Mouse (Mus musculus) retina, postnatal 7 days (tissue): ENCODE measurements around the gene Exoc6b.

Source experiments
- DNase-seq: peaks from one replicate; pipeline ENCODE4 v3.0.0-alpha.2; 2012; ENCODE audit warnings: low read depth, low spot score

Exoc6b gene

DNA sequence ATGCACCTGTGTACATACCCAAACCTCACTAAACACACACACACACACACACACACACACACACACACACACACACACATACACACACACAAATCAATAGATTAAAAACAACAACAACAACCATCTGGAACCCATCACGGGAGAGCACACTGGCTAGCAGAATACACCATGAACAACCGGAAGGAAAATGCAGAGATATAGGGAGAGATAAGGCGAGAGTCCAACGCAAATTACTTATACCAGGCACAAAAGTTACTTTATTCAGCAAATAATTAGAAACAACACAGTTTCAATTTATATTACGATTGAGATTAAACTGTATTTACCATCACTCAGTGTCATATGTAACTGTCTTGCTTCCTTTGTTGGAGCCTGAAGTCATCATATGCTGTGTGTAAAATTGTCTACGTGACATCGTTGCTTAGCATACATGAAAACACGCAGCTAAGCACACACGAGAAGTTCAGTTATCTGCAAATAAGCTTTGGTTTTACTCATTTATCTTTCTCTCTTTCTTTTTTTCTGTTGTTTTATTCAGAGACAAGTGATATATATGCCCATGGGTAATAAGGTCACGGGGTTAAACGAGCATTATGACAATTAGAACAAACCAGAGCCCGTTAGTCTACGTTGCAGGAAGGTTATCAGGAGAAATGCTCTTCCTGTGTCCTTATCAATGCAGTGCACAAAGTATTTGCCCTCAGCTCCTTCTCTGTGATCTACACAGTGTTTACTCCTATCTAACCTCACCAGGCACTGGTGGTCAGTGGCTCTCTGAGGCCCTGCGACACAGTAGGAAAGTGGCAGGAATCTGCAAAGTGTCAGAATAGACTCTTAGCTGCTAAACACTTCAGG, 186.4 kb downstream of the Exoc6b start:
- no peak for DNase-seq

DNA sequence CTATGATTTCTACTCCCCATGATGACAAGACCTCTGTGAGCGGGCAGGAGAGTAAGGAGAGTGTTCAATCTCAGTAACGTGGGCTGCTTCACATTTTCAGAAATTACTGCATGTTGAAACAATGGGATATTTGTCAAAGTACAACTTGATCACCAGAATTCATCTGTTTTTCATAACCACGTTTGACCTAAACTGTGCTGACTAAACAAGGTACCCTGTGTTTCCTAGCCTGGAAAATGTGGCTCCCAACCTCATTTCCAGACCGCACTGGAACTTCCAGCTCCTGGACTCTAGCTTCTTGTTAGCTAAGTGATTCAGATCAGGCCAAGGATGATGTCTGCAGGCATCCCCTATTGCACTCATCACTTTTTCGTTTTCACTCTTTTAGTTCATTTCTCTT, 193.4 kb downstream of the Exoc6b start:
- no peak for DNase-seq

GRCm38 (mm10) chr6:84867114-84867513, 202.2 kb downstream of the Exoc6b start:
- no peak for DNase-seq

DNA sequence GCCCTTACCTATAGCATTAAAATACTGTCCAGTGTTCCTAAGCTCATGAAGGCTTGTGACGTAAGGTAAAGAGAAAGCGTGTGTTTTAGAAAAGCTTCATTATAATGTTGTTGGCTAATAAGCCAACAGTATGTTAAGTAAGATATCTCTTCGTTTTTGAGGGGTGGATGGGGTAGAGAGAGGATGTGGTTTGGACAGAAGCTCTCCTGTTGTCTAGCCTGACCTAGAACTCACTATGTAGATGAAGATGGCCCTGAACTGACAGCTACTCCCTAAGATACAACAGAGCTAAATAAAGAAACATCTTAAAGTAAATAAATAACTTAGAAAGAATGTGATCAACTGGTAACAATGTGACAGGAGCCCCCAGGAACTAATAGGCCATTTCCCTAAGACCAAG, 204.7 kb downstream of the Exoc6b start:
- no peak for DNase-seq

DNA sequence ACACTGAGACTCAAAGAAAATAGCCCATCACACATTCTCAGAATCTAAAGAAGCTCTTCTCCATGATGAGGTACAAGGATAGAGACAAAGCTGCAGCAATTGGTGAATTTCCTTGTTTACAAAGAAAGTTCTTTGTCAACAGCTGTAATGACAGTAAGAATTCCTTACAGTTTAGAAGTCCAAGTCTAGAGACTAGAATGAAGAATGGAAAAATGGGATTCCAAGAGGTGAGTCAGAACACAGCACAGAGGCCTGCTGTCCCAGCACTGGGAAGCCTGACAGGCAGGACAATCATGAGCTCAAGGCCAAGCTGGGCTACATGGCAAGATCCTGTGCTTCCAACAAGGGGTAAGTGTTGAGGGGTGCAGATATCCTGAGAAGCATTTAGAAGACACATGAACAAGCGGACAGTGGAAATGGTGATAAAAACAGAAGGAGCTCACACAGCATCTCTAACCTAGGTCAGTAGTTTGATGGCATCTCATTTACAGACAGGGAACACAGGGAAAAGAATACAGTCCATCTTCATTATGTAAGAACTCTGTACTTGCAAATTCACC, 205.4 kb downstream of the Exoc6b start:
- no peak for DNase-seq

DNA sequence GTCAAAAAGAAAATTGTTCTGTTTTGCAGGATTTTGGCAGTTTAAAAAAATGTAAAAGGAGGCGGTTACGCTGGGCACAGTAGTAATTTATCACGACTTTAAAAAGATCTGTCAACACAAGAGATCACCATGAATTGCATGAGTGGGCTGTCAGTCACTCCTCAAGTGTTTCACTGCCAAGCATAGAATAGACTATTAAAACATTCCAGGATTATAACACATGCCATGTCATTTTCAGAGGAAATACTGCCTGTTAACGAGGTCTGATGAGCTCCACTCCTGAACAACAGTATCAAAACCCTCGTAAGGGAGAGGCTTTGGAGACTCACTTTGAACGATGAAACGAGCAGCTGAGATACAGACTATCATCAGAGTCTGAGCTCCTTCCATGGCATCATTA, 223.6 kb downstream of the Exoc6b start:
- no peak for DNase-seq

- no peak for DNase-seq
Measured at GRCm38 (mm10) chr6:84841138-84841537, 228.2 kb downstream of the Exoc6b start.

DNA sequence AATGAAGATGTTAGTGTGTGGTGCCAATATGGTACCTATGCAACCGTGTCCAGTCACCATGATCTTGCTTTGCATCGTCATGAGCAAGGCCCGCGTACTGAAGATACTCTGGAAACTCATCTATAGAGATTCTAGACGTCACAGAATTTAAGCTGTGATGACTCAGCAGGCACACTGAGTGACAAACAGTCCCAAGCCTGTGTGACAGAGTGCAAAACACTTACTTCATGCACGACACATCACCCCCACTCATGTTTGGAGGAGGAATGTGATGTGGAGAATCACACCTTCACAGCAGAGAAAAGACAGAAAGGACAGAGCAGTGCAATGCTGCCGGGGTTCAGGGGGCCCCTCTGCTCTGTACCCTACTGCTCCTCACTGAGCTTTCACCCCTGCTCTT, 261.8 kb downstream of the Exoc6b start:
- DNase-seq = no peak

GRCm38 (mm10) chr6:84806132-84806730, 263.1 kb downstream of the Exoc6b start:
- DNase-seq = no peak

DNA sequence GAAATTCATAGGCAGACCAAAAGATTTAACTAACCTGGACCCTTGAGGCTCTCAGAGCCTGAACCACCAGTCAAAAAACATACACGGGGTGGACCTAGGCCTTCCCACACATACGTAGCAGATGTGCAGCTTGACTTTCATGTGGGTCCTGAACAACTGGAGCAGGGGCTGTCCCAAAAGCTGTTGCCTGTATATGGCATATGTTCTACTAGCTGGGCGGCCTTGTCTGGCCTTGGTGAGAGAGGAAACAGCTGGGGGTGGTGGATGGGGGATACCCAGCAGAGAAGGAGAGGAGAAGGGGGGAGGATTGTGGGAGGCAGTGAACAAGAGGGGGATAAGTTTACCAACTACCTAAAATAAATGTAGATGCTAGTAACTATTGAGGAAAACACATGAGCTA, 270.6 kb downstream of the Exoc6b start:
- no peak for DNase-seq

- no peak for DNase-seq
Measured at GRCm38 (mm10) chr6:84783994-84784393, 285.3 kb downstream of the Exoc6b start.

DNA sequence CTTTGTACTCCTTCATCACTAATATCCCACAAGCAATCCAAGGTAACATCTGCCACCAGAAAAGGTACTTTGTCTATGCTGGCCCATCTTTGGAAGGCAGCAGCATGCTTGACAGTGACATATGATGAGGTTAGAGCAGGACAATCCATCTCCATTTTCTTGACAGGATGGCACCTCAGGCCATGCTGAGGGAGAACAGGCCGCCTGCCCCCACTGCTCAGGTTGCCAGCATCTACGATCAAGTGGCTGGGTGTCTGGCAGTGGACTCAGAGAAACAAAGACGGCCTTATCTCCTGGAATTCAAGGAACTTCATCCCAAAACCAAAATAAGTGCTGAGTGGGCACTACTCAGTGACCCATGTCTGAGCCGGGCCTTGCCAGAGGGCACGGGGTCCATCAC, 289.3 kb downstream of the Exoc6b start:
- no peak for DNase-seq

DNA sequence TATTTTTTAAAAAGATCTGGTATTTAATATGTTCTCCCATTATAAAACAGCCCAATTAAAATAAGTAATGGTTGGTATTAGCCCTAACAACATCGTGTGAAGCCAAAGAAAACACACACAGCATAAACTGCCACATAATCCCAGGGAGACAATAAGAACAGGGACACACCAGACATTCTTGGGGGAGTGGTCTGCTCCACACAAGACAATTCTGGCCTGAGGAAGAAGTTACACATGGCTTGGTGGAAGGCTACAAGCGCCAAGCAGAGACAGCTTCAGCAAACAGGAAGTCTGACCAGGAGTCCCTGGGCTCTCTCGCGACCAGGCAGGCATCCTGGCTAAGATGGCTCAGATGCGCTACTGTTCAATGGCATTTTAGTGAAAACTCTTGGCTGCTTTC, 290.3 kb downstream of the Exoc6b start:
- DNase-seq = no peak

DNA sequence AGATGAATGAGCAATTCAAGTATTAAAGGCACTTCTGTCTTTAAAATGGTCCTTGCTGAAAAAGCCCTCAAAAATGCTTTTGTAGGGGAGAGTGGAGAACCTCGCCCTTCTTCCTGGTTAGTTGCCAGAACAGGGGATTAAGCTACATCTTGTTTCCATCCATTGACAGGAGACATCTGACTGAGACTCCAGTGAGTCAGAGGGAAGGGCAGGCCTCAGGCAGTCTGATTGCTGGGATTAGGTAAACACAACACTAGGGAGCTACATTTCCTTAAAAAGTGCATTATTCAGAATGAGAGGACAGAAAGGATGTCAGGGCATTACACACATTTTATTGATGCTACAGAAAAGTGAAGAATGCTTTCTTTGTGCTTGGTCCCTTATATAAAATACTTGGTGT, 293.4 kb downstream of the Exoc6b start:
- no peak for DNase-seq

- no peak for DNase-seq
Measured at GRCm38 (mm10) chr6:84755266-84755665, 314.0 kb downstream of the Exoc6b start.

- no peak for DNase-seq
Measured at GRCm38 (mm10) chr6:84752806-84753420, 316.4 kb downstream of the Exoc6b start.

DNA sequence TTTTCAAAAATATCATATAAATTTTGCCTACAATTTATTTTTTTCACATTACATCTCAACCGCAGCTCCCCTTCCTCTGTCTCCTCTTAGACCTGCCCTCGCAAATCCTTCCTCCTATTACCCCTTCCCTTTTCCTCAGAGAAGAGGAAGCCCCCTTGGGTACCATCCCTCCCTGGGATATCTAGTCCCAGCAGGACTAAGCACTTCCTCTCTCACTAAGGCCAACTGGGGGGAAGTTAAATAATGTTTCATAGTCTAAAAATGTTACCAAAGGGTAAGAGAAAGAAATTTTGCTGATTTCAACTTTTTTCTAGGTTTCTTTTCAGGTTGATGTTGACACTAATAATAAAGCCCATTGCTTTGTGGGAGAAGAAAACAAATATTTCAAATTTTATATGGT, 317.9 kb downstream of the Exoc6b start:
- DNase-seq = no peak

GRCm38 (mm10) chr6:84746847-84747395, 322.4 kb downstream of the Exoc6b start:
- DNase-seq = no peak

- DNase-seq = no peak
Measured at GRCm38 (mm10) chr6:84746193-84746846, 323.0 kb downstream of the Exoc6b start.

- DNase-seq = no peak
Measured at GRCm38 (mm10) chr6:84745570-84745969, 323.7 kb downstream of the Exoc6b start.

DNA sequence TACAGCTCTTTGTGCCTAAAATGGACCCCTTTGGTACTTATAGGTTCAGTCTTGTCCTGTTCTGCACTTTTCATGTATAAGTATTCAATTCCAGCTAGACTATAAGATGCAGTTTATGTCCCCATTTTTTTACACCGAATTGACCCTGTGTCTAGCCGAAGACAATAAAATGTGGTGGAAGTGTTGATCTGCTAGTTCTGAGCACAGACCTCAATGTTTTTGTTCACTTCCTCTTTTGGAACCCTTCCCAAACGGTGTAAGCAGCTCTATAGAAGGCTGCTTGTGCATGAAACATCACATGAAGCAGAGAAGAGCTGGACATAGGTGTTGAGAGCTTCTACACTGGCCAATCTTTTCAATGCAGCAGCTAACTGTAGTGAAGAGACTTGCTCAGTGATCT, 327.1 kb downstream of the Exoc6b start:
- no peak for DNase-seq

- DNase-seq = no peak
Measured at GRCm38 (mm10) chr6:84736942-84737341, 332.4 kb downstream of the Exoc6b start.
